Mouse (Mus musculus) limb, embryonic 14.5 days (tissue): ENCODE data around the gene Gm43738. TPM values are rescaled to one million over a fixed set of nuclear protein-coding genes. Genes with fewer than 3 reads are reported as not detected.

ENCODE experiments used
- ATAC-seq: fragments of 200-750 bp; cut with Nextera tagmentation; 2 replicates; pipeline ENCODE4 v1.8.0; 2017; ENCODE audit warnings: low read depth, moderate number of reproducible peaks, moderate TSS enrichment; ENCODE audit not compliant: low FRiP score
- DNase-seq: peaks from one replicate; pipeline ENCODE4 v3.0.0-alpha.2; 2015; ENCODE audit warnings: low spot score
- H3K27ac ChIP-seq: fragments of 300-500 bp; sonication (generic); replicated peaks from 2 replicates; pipeline ENCODE4 v1.5.1; 2014; ENCODE audit warnings: low read depth, mild to moderate bottlenecking, low read length, moderate library complexity, mixed read lengths
- H3K27me3 ChIP-seq: fragments of 300-500 bp; sonication (generic); 2 replicates; pipeline ENCODE4 v1.6.1; 2014; ENCODE audit warnings: low read length, mixed read lengths; ENCODE audit not compliant: control insufficient read depth, insufficient read depth
- H3K36me3 ChIP-seq: fragments of 300-500 bp; sonication (generic); 2 replicates; pipeline ENCODE4 v1.6.1; 2014; ENCODE audit warnings: mild to moderate bottlenecking, low read length, moderate library complexity, mixed read lengths; ENCODE audit not compliant: control insufficient read depth, insufficient read depth
- H3K4me1 ChIP-seq: fragments of 300-500 bp; sonication (generic); 2 replicates; pipeline ENCODE4 v1.6.1; 2014; ENCODE audit warnings: antibody characterized with exemption, low read length, mixed read lengths; ENCODE audit not compliant: control insufficient read depth, insufficient read depth
- H3K4me2 ChIP-seq: fragments of 300-500 bp; sonication (generic); replicated peaks from 2 replicates; pipeline ENCODE4 v1.6.1; 2014; ENCODE audit warnings: low read depth, mild to moderate bottlenecking, low read length, moderate library complexity; ENCODE audit not compliant: severe bottlenecking
- H3K4me3 ChIP-seq: fragments of 300-500 bp; sonication (generic); replicated peaks from 2 replicates; pipeline ENCODE4 v1.5.1; 2014; ENCODE audit warnings: low read length
- H3K9ac ChIP-seq: fragments of 300-500 bp; sonication (generic); 2 replicates; pipeline ENCODE4 v1.6.1; 2014; ENCODE audit warnings: mild to moderate bottlenecking, low read depth, low read length, moderate library complexity; ENCODE audit not compliant: severe bottlenecking
- H3K9me3 ChIP-seq: fragments of 300-500 bp; sonication (generic); 2 replicates; pipeline ENCODE4 v1.6.1; 2016; ENCODE audit warnings: low read length; ENCODE audit not compliant: control insufficient read depth
- POLR2A ChIP-seq: fragments of 200-500 bp; IDR thresholded peaks from 2 replicates; pipeline ENCODE4 v1.8.0; 2012; ENCODE audit warnings: inconsistent platforms, mild to moderate bottlenecking, moderate library complexity, borderline replicate concordance; ENCODE audit not compliant: insufficient read depth, insufficient read length; ENCODE audit errors: extremely low read depth
- WGBS: fragments of 180-500 bp; shearing (Covaris S2); extraction: QIAGEN DNeasy Blood & Tissue Kit; methylation state at CpG from one replicate; pipeline ENCODE4 v1.1.7; 2014; 5-methylcytosine and 5-hydroxymethylcytosine counted together
- polyA plus RNA-seq, 2 experiments: library from polyadenylated mRNA; depleted of rRNA in 1 of 2; stranded (reverse) in 1 of 2; unstranded in 1 of 2; fragments of >200 nt; fragmentation: Nextera tagmentation in 1 of 2; extraction: Ambion mirVana in 1 of 2; gene quantifications; 2 replicates each; pipeline versions ENCODE4 v1.2.1 to v1.2.3; 2012 to 2014

Gm43738 gene
- polyA plus RNA-seq, 2 experiments: 0.03 TPM; not detected in 1

GRCm38 (mm10) chr3:89123313-89123712 lies 22.4 kb upstream of the Gm43738 start:
- no peak for DNase-seq
- H3K4me2 ChIP-seq: no peak overlapping the region
- no peak overlapping the region for H3K27ac ChIP-seq
- H3K4me1 ChIP-seq: no peaks in the 10 kb centered on the region
- no peak for TF ChIP-seq POLR2A
- WGBS: 83% methylated on average over 2 of the region's 2 CpGs
- ATAC-seq: no peak
- H3K9ac ChIP-seq: no peak overlapping the region
- H3K9me3 ChIP-seq: no peaks in the 10 kb centered on the region
- H3K36me3 ChIP-seq: no peaks in the 10 kb centered on the region
- no peak overlapping the region for H3K4me3 ChIP-seq
- no peaks in the 10 kb centered on the region for H3K27me3 ChIP-seq

DNA sequence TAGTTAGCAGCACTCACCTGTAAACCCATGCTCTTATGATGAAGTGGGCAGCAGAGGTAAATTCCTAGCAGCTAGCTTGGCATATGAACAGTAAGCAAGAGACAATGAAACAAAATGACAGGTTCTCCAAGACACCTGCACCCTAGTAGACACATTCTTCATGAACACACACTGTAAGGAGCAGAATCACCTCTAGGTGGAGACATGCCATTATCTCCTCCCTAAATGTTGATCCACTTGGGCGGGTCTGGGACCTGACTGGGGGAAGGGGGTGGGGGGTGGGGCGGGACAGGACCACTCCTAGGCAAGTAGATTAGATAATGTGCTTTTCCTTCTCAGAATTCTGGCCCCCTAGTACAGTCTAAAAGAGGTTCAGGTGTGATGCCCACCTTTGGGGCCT lies 14.6 kb upstream of the Gm43738 start:
- H3K36me3 ChIP-seq: no peaks in the 10 kb centered on the region
- H3K27ac ChIP-seq: no peak overlapping the region
- H3K4me2 ChIP-seq: no peak overlapping the region
- no peak overlapping the region for H3K9ac ChIP-seq
- no peaks in the 10 kb centered on the region for H3K4me1 ChIP-seq
- TF ChIP-seq POLR2A: no peak
- H3K9me3 ChIP-seq: no peaks in the 10 kb centered on the region
- H3K4me3 ChIP-seq: no peak overlapping the region
- 0% methylated on average over 2 of the region's 2 CpGs for WGBS
- peak; percentile 23 for DNase-seq
- ATAC-seq: no peak
- H3K27me3 ChIP-seq: no peaks in the 10 kb centered on the region

- 88% methylated on average over 4 of the region's 4 CpGs for WGBS
- no peak for TF ChIP-seq POLR2A
- Histone ChIP-seq H3K36me3 (no peaks in the 10 kb centered on the region), H3K9me3 (no peaks in the 10 kb centered on the region), H3K4me1 (no peaks in the 10 kb centered on the region), H3K4me2 (no peak overlapping the region), H3K27ac (no peak overlapping the region), H3K4me3 (no peak overlapping the region), H3K9ac (no peak overlapping the region), H3K27me3 (no peaks in the 10 kb centered on the region)
- no peak for DNase-seq
- ATAC-seq: no peak
Observed at GRCm38 (mm10) chr3:89113058-89113457, 12.2 kb upstream of the Gm43738 start.

- H3K27ac ChIP-seq: no peak overlapping the region
- H3K9me3 ChIP-seq: no peaks in the 10 kb centered on the region
- TF ChIP-seq POLR2A: no peak
- no peak for DNase-seq
- no peaks in the 10 kb centered on the region for H3K27me3 ChIP-seq
- H3K4me2 ChIP-seq: no peak overlapping the region
- no peak for ATAC-seq
- no peaks in the 10 kb centered on the region for H3K4me1 ChIP-seq
- no peak overlapping the region for H3K9ac ChIP-seq
- no peaks in the 10 kb centered on the region for H3K36me3 ChIP-seq
- WGBS: 55% methylated on average over 1 of the region's 1 CpGs
- no peak overlapping the region for H3K4me3 ChIP-seq
Observed at GRCm38 (mm10) chr3:89108146-89108545, 7.2 kb upstream of the Gm43738 start.

DNA sequence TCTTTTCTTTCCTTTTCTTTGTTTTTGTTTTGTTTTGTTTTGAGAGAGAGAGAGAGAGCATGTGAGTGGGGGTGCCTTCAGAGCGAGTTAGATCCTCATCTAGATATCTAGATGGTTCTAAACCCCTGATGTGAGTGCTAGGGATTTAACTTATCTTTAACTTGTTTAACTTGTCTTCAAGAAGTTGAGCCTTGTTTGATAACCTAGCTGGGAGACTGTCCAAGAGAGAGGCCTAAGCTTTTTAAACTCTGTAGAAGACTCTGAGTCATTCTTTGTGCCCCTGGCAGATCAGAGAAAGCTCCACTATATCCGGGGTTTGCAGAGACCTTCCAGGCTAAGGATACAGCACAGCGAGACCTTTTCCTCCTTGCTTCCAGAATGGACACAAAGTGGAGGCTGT lies 6.6 kb upstream of the Gm43738 start:
- H3K4me3 ChIP-seq: no peak overlapping the region
- no peak for DNase-seq
- H3K27ac ChIP-seq: no peak overlapping the region
- no peak overlapping the region for H3K4me2 ChIP-seq
- H3K9ac ChIP-seq: no peak overlapping the region
- WGBS: 81% methylated on average over 3 of the region's 3 CpGs
- ATAC-seq: no peak
- H3K9me3 ChIP-seq: no peaks in the 10 kb centered on the region
- H3K27me3 ChIP-seq: no peaks in the 10 kb centered on the region
- no peaks in the 10 kb centered on the region for H3K36me3 ChIP-seq
- no peaks in the 10 kb centered on the region for H3K4me1 ChIP-seq
- TF ChIP-seq POLR2A: no peak

DNA sequence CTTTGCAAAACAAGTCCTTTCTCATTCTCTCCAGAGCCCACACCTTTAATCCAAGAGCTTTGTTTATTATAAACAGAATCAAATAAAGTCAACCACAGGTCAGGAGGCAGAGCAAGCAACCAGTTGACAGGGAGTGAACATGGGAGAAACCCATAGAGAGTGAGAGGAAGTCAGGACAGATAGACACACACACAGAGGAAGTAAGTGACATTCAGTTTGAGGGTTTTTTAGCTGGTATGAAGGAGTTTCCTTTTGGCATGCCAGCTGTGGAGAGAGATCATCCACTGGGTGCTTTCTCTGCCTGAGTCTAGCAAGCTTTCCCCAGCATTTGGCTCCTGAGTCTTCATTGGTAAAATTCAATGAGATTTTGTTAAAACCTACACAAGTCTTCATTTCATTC lies 6.0 kb upstream of the Gm43738 start:
- no peak overlapping the region for H3K9ac ChIP-seq
- H3K9me3 ChIP-seq: no peaks in the 10 kb centered on the region
- H3K36me3 ChIP-seq: no peaks in the 10 kb centered on the region
- H3K4me1 ChIP-seq: 0 out of 2 replicates have a peak, but pooled peaks cover 3% of the 10 kb centered on the region
- ATAC-seq (no peak), DNase-seq (no peak)
- TF ChIP-seq POLR2A: no peak
- H3K27ac ChIP-seq: no peak overlapping the region
- no peak overlapping the region for H3K4me3 ChIP-seq
- no peaks in the 10 kb centered on the region for H3K27me3 ChIP-seq
- H3K4me2 ChIP-seq: no peak overlapping the region
